Mouse (Mus musculus) cerebellum, adult 18-20 months (tissue): ENCODE data around the gene Mark4.

Experiments
- DNase-seq, 2 experiments: peaks; one replicate each; pipeline ENCODE4 v3.0.0; 2021

Gene Mark4

DNA sequence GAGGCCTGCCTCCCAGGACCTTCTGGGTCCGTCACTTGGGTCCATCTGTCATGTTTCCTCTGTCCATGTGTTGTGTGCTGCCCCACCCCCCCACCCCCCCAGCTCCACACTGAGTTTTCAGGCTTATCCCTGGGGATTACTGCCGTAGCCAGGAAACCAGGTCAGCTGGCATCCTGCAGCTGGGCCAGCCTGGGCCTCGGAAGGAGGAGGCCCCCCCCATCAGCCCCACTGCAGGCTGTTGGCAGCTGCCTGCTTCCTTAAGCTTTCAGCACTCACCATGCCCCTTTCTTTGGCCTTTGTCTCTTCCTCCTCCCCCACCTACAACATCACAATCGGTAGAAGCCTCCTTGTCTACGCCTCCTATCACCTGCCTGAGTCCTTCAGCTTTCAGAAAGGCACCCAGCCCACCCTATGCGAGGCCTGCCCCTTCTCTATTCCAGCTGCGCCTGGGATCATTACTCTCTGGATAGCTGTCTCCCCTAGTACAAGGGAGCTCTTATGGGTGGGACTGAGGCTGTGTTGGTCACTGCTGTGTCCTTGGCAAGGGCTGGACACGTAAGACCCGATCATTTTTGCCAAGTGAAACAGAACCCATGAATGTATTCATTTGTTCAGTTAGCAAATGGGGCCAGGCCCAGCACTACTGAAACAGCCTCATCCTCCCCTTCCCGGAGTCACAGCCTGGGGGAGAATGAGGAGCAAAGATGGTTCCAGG is 69.8 kb downstream of the Mark4 start:
- no peak for DNase-seq

DNA sequence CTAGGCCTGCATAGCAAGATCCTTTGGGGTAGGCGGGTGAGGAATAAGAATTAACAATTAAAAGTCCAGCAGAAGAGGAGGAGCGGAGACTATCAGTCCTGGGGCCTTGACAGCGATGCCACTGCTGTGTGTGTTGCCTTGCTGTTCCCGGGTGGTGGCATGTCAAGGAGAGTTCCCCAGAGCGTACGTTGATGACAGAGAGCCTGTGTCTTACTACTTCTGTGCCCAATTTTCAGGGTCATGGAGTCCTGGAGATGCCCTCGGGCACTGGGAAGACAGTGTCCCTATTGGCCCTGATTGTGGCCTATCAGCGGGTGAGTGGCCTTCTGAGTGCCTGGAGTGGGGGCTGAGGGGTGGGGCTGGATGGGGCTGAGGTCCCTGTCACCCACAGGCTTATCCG is 74.9 kb downstream of the Mark4 start:
- no peak for DNase-seq

- DNase-seq, result no peak
These were observed 76.5 kb downstream of the Mark4 start for GRCm38 (mm10) chr7:19382166-19382541.

GRCm38 (mm10) chr7:19381377-19382165 is 77.0 kb downstream of the Mark4 start, which contains the start of gene Ercc2:
Gene Ercc2 (plus strand): TSS chr7:19382010.
- peak; percentile 98 to 99 for DNase-seq

GRCm38 (mm10) chr7:19378049-19378448 is 80.6 kb downstream of the Mark4 start:
- DNase-seq, result no peak

GRCm38 (mm10) chr7:19376019-19376418 is 82.6 kb downstream of the Mark4 start:
- no peak for DNase-seq

DNA sequence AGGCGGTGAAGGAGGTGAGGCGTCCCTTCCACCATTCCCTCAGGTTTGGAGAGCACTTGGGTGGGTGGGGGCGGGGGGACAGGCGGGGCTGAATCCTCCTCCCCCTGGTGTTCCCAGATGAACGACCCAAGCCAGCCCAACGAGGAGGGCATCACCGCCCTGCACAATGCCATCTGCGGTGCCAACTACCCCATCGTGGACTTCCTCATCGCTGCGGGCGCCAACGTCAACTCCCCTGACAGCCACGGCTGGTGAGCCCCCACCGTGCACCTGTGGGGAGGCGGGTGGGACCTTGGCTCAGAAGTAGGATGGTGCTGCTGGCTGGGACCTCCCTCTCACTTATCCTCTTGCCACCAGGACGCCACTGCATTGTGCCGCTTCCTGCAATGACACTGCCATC is 83.3 kb downstream of the Mark4 start:
- no peak for DNase-seq
